Mouse (Mus musculus) liver (tissue): ENCODE results near the gene Cracr2b.
A peak's percentile ranks its signal among the peaks of the same experiment; 100 is the strongest.

Experiments
- DNase-seq: peaks from one replicate; pipeline ENCODE4 v3.0.0-alpha.2; 2020; ENCODE audit warnings: mixed read lengths

The Cracr2b gene

GRCm38 (mm10) chr7:141471236-141471635 lies 10.3 kb downstream of the Cracr2b start:
- DNase-seq, result no peak

- DNase-seq, result no peak
Observed at GRCm38 (mm10) chr7:141472226-141472625, 11.3 kb downstream of the Cracr2b start.

- no peak for DNase-seq
Observed at GRCm38 (mm10) chr7:141472763-141473162, 11.9 kb downstream of the Cracr2b start.

- no peak for DNase-seq
Observed at GRCm38 (mm10) chr7:141474160-141474559, 13.3 kb downstream of the Cracr2b start.

GRCm38 (mm10) chr7:141475011-141475804 lies 14.3 kb downstream of the Cracr2b start, which contains the start of the genes Polr2l and Tspan4:
Gene Polr2l (minus strand): TSS chr7:141475132.
Gene Tspan4 (plus strand): TSS chr7:141475240.
- peak; percentile 89 for DNase-seq

- no peak for DNase-seq
Observed at GRCm38 (mm10) chr7:141475805-141476158, 14.9 kb downstream of the Cracr2b start.

GRCm38 (mm10) chr7:141476226-141476980 lies 15.5 kb downstream of the Cracr2b start:
- peak; percentile 70 for DNase-seq

- peak; percentile 58 for DNase-seq
Observed at GRCm38 (mm10) chr7:141476981-141477370, 16.1 kb downstream of the Cracr2b start.

- DNase-seq, result peak; percentile 41
Observed at GRCm38 (mm10) chr7:141477578-141478269, 16.8 kb downstream of the Cracr2b start.

- DNase-seq, result no peak
Observed at GRCm38 (mm10) chr7:141478270-141478748, 17.4 kb downstream of the Cracr2b start.

GRCm38 (mm10) chr7:141480842-141481497 lies 20.1 kb downstream of the Cracr2b start:
- peak; percentile 71 for DNase-seq

GRCm38 (mm10) chr7:141481498-141482401 lies 20.9 kb downstream of the Cracr2b start:
- peak; percentile 48 for DNase-seq

- DNase-seq, result no peak
Observed at GRCm38 (mm10) chr7:141482531-141483024, 21.7 kb downstream of the Cracr2b start.

- DNase-seq, result no peak
Observed at GRCm38 (mm10) chr7:141483114-141483653, 22.3 kb downstream of the Cracr2b start.

GRCm38 (mm10) chr7:141484186-141485120 lies 23.6 kb downstream of the Cracr2b start:
- no peak for DNase-seq

- no peak for DNase-seq
Observed at GRCm38 (mm10) chr7:141485186-141485585, 24.3 kb downstream of the Cracr2b start.

GRCm38 (mm10) chr7:141485606-141486005 lies 24.7 kb downstream of the Cracr2b start:
- no peak for DNase-seq

GRCm38 (mm10) chr7:141486239-141486638 lies 25.3 kb downstream of the Cracr2b start:
- DNase-seq, result no peak

GRCm38 (mm10) chr7:141487141-141487540 lies 26.2 kb downstream of the Cracr2b start:
- DNase-seq, result no peak

- peak; percentile 76 for DNase-seq
Observed at GRCm38 (mm10) chr7:141491151-141491550, 30.3 kb downstream of the Cracr2b start.
